21 mouse cellular contexts compared by ENCODE assay signal in genomic region chr2:74619676-74620246, GRCm38 (mm10). TPM values are rescaled to one million over a fixed set of nuclear protein-coding genes. Genes with fewer than 3 reads are reported as not detected.
"Had no signal": no experiment of that assay in that cellular context is flagged by ENCODE, and none has a peak within 500 bp of the region (broad histone marks: within the 10 kb centered on the region; RNA-seq: fewer than 3 reads in every experiment).

No protein-coding gene starts in this region.

- H3K4me1 ChIP-seq: lung, embryonic 15.5 days; megakaryocyte, embryonic 14.5 days; midbrain, embryonic 13.5 days; midbrain, embryonic 15.5 days; neural tube, embryonic 12.5 days had no signal

- ATAC-seq: lung, postnatal 0 days; midbrain, embryonic 13.5 days; midbrain, embryonic 15.5 days had no signal

- H3K36me3 ChIP-seq: lung, embryonic 15.5 days; midbrain, embryonic 13.5 days; midbrain, embryonic 15.5 days; neural tube, embryonic 12.5 days had no signal

- H3K9me3 ChIP-seq: lung, embryonic 15.5 days; megakaryocyte, embryonic 14.5 days; midbrain, embryonic 13.5 days; midbrain, embryonic 15.5 days; neural tube, embryonic 12.5 days had no signal

- H3K27ac ChIP-seq: lung, embryonic 15.5 days; macrophage; midbrain, embryonic 13.5 days; midbrain, embryonic 15.5 days; neural tube, embryonic 12.5 days had no signal

- H3K4me3 ChIP-seq: lung, embryonic 15.5 days; megakaryocyte, embryonic 14.5 days; midbrain, embryonic 13.5 days; midbrain, embryonic 15.5 days; neural tube, embryonic 12.5 days had no signal

- H3K27me3 ChIP-seq: lung, embryonic 15.5 days; midbrain, embryonic 13.5 days; midbrain, embryonic 15.5 days; neural tube, embryonic 12.5 days had no signal

- H3K9ac ChIP-seq: lung, embryonic 15.5 days; midbrain, embryonic 13.5 days; midbrain, embryonic 15.5 days; neural tube, embryonic 12.5 days had no signal

- H3K4me2 ChIP-seq: lung, embryonic 15.5 days; midbrain, embryonic 11.5 days; midbrain, embryonic 13.5 days; midbrain, embryonic 15.5 days; neural tube, embryonic 12.5 days had no signal

- DNase-seq: lung, adult 2 months; lung, postnatal 14 days; lung, postnatal 36 days; right cerebral cortex, postnatal 14 days; thymus, adult 18-20 months; thymus, postnatal 14 days; thymus, postnatal 36 days had no signal

RNA-seq across cellular contexts. Expression of gene Evx2, which starts 39.6 kb away (rescaled TPM):
- polyA plus RNA-seq: lung, adult 2 months; lung, embryonic 15.5 days; lung, postnatal 0 days; macrophage; spleen, adult 2 months; stomach, embryonic 14.5 days; stomach, embryonic 16.5 days; thymus, postnatal 0 days had no signal

RNA-seq across cellular contexts. Expression of gene Hoxd13, which starts 48.3 kb away (rescaled TPM):
- polyA plus RNA-seq: lung, embryonic 15.5 days; lung, postnatal 0 days; macrophage; midbrain, embryonic 11.5 days; midbrain, embryonic 13.5 days; midbrain, postnatal 0 days; neural tube, embryonic 14.5 days; spleen, adult 2 months; stomach, embryonic 14.5 days; stomach, embryonic 16.5 days; thymus, postnatal 0 days had no signal

RNA-seq across cellular contexts. Expression of gene Hoxd12, which starts 55.1 kb away (rescaled TPM):
- polyA plus RNA-seq: lung, adult 2 months; lung, embryonic 15.5 days; lung, postnatal 0 days; macrophage; midbrain, embryonic 11.5 days; midbrain, embryonic 13.5 days; midbrain, embryonic 15.5 days; midbrain, postnatal 0 days; neural tube, embryonic 14.5 days; spleen, adult 2 months; stomach, embryonic 14.5 days; thymus, postnatal 0 days had no signal

RNA-seq across cellular contexts. Expression of gene Hoxd11, which starts 59.6 kb away (rescaled TPM):
- polyA plus RNA-seq: lung, adult 2 months; lung, embryonic 15.5 days; lung, postnatal 0 days; macrophage; midbrain, embryonic 11.5 days; midbrain, embryonic 13.5 days; midbrain, embryonic 15.5 days; midbrain, postnatal 0 days; spleen, adult 2 months; stomach, embryonic 14.5 days; stomach, embryonic 16.5 days; thymus, postnatal 0 days had no signal
